Mouse (Mus musculus): ENCODE measurements at regions not wholly inside any gene's neighbourhood (a gene's known extent, or its start where the extent isn't known, plus 50 kb on each side); places are given as distances from the start of the nearest gene placed in this dataset.
"Not testable (repeated sequence)": the region's sequence is repeated elsewhere in the genome, so short reads cannot be mapped to it uniquely, and the experiment has no call there.

DNA sequence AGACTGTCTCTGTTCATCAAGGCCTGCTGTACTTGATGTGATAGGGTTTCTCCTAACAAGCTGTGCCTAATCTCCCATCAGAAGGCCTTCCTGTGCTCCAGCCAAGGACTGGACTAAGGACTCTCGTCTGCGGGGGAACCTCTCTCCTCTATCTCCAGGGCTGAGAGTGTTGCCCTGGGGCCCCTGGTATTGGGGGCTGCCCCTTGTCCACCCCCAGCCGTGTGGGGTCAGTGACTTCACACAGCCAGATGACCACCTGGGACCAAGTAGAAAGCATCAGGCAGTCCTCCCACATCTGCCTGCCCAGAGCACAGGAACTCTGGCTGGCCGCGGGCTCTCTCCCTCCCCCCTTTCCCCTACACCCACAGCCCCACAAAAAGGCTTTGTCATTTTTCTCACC, 651.5 kb upstream of the Kif2b start:
- in situ Hi-C loops (cut with MseI, MboI), result no loop called here

DNA sequence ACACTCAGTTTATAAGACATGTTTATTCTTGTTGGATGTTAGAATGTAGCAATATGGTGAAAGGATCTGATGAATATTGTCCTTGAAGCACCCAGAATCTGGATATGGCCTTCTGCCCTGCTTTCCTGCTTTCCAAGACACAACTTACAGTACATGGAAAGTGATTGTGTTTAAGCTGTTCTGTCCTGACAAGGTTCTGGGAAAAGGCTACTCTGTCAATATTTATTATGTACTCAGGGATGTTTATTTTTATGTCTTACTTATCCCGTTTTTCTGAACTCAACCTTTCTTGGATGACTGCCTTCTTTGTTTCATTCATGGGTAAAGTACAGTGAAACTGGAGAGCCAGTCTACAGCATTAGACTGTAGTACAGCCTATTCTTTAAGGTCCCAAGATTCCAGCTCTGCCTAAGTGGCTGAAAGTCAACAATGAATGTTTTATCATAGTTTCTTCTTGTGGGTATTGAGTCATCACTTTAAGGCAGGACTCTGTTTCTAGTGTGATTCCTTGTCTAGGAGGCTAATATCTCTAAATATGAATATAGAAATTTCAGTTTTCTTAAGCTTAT, 631.7 kb upstream of the Kif2b start:
- in situ Hi-C loops (cut with MseI, MboI), result no loop called here

DNA sequence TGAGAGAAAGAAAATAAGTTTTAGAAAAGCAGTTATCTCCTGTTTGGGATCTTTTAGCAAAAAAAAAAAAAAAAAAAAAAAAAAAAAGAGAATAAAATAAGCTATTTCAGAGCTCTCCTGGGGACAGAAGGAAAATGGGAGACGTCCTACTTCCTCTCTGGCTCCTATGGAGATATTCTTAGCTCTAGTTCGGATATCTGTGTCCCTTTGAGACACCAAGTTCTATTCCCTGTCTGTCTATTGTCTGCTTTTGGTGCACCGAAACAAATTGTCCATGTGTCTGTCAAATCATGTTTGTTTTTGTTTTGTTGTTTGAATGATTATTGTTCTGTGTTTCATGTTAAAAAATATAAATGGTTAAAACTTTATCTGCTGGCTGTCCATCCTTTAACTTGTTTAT, 601.0 kb upstream of the Kif2b start:
- in situ Hi-C loops (cut with MseI, MboI), result not testable (repeated sequence)

DNA sequence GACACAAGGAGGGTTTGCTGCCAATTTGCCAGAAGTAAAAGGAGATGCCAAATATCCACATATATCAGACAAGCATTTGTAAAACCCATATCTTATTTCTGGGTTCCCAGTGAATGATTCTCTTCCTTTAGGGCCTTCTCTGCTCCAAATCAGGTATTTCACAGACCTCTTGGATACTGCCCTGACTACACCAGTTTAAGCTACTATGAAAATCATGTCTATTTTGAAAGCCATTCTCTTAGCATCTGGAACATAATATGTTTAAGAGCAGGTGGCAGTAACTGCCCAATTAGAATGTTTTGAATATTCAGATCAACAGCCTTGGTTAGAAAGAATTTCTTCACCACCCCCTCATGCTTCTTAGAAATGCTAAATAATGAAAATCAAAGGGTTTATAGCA, 575.8 kb upstream of the Kif2b start:
- in situ Hi-C loops (cut with MseI, MboI), result no loop called here

DNA sequence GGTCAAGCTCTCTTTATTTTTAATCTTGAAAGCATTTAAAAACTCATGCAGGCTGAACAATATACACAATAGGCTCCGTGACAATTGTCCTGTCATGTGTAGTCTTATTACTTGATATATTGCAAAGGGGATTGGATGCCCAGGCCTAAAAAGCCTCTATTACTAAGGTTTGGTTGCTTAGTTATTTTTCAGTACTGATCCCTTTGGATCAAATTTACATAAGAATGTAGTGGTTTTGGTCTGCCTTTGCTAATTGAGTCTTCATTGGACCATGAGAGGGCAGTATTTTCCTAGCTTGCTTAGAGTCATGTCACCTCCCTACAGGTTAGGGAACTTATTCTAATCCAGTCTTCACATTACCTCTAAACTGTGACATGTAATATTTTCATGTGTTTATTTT, 558.3 kb upstream of the Kif2b start:
- in situ Hi-C loops (cut with MseI, MboI), result no loop called here

DNA sequence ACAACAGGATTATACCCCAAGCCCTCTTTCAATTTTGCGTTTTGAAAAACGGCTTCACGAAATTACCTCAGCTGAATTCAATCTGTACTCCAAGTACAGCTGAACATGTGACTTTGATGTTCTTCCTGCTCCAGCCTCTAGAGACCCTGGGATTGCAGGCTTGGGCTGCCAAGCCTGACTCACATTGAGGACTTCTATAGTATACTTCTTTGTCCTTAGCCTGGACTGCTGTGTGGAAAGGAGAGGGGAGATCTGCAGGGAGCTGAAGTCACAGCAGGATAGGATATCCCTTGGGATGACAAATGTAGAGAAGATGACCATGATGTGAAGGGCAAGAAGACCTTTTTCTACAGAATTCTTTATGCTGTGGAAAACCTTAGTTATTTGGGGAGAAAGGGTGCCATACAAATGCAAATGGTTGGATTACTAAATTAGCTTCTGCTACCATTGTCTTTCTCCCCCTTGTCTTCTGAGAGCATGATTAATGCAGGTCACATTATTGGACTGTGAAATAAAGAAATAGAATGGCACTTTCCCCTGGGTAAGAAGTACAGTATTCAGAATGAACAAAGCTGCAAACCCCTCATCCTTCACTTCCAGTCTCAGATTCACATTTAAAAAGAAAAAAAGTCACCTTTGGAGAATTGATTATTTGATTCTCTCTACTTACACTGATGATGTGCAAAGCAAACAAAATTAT, 557.7 kb upstream of the Kif2b start:
- in situ Hi-C loops (cut with MseI, MboI), result no loop called here

DNA sequence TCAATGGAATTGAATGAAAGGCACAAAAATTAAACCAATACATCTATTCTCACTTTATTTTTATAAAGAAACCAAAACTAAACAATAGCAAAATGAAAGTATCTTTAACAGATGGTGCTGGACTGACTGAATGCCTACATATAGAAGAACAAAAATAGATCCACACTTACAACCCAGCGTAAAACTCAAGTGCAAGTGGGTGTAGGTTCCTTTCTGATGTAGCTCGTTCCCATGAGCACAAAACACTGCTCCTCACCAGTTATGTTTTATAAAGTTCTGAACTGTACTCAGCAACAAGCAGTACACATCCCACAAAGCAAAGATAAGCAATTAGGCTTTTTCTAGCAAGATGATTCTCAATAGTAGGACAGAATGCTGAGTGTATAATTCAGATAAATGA, 507.4 kb upstream of the Kif2b start:
- in situ Hi-C loops (cut with MseI, MboI), result no loop called here

DNA sequence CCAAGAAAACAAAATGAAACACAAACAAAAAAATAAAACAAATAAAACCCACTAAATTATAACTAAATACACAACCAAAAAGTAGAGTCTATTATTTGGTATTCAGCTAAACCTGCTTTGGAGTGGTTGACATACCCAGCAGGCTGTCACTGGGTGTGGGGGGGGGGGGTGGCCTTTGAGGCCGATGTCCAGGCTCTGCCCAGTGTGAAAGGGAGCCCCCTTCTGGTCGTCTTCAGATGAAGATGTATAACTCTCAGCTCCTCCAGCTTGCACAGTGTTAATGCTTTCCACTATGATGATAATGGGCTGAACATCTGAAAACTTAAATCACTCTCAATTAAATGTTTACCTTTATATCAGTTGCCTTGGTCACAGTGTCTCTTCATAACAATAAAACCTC, 464.3 kb upstream of the Kif2b start:
- in situ Hi-C loops (cut with MseI, MboI), result loop anchor here in 1 of 2 experiments (25.0 kb wide), 1 partner anchor 1329 kb away; no protein-coding TSS in a partner anchor

DNA sequence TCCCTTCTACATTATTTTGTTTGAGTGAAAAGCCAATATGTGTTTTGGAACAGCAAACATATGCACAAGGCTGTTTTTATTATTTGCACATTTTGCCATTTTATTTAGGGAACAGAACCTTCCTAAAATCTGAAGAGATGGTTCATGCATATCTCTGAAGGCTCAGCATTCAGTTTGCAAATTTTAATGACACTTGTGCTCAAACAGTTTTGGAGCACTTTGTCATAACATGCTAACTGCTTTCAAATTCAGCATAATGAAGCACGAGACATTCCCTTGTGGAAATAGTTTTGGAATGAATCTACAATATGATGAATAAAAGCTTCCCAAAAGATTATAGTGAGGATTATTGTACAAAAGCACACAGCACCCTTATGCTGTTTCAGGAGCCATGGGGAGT, 462.8 kb upstream of the Kif2b start:
- in situ Hi-C loops (cut with MseI, MboI), result loop anchor here in 1 of 2 experiments (25.0 kb wide), 1 partner anchor 1328 kb away; no protein-coding TSS in a partner anchor

DNA sequence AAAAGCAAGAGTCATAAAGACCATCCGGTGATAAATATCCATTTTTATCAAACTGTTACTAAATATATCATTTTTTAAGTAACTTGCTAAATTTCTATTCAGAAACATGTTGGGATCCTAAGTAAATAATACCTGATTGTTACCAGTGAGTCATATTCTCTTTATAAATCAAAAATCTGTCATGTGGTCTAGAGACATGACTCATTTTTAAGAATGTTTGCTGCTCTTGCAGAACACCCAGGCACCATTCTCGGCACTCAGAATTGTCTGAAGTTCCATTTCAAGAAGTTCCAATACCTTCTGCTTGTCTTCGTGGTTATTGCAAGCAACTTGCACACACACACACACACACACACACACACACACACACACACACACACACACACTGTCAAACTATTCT, 441.1 kb upstream of the Kif2b start:
- in situ Hi-C loops (cut with MseI, MboI), result no loop called here

DNA sequence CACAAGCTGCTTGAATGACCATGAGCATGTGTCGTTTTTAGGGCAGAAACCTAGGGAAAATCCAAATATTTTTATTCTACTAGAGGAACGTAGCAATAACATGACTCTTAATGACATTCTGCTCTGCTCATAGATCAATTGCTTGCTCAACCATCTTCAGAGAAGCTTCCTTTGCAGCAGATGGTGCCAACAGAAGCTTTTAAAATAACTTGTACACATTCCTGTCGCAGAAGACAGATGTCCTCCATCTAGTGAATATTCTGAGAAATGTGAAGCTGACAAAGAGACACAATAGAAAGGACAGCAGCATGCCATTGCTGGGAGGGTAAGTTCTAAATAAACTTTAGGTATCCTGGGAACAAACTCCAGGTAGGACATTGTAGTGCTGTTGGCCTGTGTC, 433.9 kb upstream of the Kif2b start:
- in situ Hi-C loops (cut with MseI, MboI), result no loop called here

DNA sequence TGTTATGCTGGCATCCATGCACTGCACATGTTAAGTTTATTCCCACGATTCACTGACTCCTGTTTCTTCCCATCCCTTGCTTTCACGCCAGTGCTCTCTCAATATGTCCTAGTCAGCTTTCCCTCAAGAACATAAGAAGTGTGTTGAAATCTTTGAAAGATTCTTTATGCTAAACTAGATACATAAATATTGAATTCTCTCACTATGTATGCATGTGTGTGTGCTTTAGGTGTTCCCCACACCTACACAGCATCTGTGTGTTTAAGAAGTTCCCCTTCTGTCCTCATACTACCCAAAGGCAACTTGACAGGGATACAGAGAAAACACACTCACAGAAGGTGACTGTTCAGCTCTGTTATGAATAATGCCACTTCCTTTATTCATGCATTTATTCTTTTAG, 418.2 kb upstream of the Kif2b start:
- in situ Hi-C loops (cut with MseI, MboI), result no loop called here

DNA sequence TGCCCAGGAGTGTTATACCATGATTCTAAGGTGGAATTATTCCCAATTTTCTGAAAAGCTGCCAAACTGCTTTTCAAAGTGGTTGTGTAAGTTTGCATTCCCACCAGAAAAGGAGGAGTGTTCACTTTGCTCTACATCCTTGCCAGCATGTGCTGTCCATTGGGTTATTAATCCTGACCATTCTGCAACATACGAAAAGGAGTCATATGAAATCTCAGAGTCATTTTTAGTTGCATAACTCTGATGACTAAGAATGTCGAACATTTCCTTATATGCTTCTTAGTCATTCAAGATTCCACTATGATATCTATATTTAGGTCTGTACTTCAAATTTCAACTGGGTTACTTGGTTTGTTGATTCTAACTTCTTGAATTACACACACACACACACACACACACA, 392.2 kb upstream of the Kif2b start:
- in situ Hi-C loops (cut with MseI, MboI), result no loop called here

DNA sequence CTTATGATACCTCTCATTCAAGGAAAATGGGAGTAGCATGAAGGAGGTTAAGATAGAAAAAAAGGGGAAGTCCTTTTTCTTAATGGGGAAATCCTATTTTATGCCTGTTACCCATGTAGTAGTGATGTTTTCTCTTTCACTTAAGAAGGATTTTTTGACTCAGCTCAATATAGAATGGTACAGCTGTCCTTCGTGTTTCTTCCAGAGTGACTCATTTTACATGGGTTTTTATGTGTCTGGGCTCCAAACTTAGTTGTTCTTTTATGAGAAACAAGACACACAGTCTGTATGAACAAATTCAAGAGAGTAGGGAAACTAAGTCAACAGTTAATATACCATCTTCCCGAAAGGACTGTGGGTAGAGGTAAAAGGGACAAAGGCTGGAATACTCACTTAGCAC, 367.0 kb upstream of the Kif2b start:
- in situ Hi-C loops (cut with MseI, MboI), result no loop called here

Data from mouse trophoblast stem cell (cell line).